Mouse (Mus musculus): ENCODE measurements around the gene Wfdc18. TPM values are rescaled to one million over a fixed set of nuclear protein-coding genes. Genes with fewer than 3 reads are reported as not detected.

Wfdc18 gene
- polyA plus RNA-seq (2012): not detected in 2 replicates

- no peak for TF ChIP-seq GATA1 (IDR thresholded peaks at IDR 0.05; ENCODE audit: low read length)
These were observed at the start of gene Wfdc18 for GRCm38 (mm10) chr11:83708715-83709114. Gene Wfdc18, plus strand, starts transcription at chr11:83709015.

- TF ChIP-seq GATA1 (IDR thresholded peaks at IDR 0.05; ENCODE audit: low read length): no peak
These were observed 46.6 kb upstream of the Wfdc18 start, which contains the start of gene Ccl4 for GRCm38 (mm10) chr11:83662204-83662603. Gene Ccl4, plus strand, starts transcription at chr11:83662584.

- no peak for TF ChIP-seq GATA1 (IDR thresholded peaks at IDR 0.05; ENCODE audit: low read length)
These were observed 45.3 kb upstream of the Wfdc18 start for GRCm38 (mm10) chr11:83663532-83663931.

- TF ChIP-seq GATA1 (IDR thresholded peaks at IDR 0.05; ENCODE audit: low read length): no peak
These were observed 37.1 kb upstream of the Wfdc18 start for GRCm38 (mm10) chr11:83671743-83672142.

GRCm38 (mm10) chr11:83675665-83676064 is 33.1 kb upstream of the Wfdc18 start:
- TF ChIP-seq GATA1 (IDR thresholded peaks at IDR 0.05; ENCODE audit: low read length): no peak

- no peak for TF ChIP-seq GATA1 (IDR thresholded peaks at IDR 0.05; ENCODE audit: low read length)
These were observed 18.9 kb upstream of the Wfdc18 start for GRCm38 (mm10) chr11:83689918-83690317.

- no peak for TF ChIP-seq GATA1 (IDR thresholded peaks at IDR 0.05; ENCODE audit: low read length)
These were observed 16.8 kb upstream of the Wfdc18 start for GRCm38 (mm10) chr11:83692008-83692407.

GRCm38 (mm10) chr11:83703705-83704104 is 5.1 kb upstream of the Wfdc18 start, which contains the start of gene Wfdc17:
Gene Wfdc17, plus strand, starts transcription at chr11:83703991.
- TF ChIP-seq GATA1 (IDR thresholded peaks at IDR 0.05; ENCODE audit: low read length): no peak

- no peak for TF ChIP-seq GATA1 (IDR thresholded peaks at IDR 0.05; ENCODE audit: low read length)
These were observed 868 bp downstream of the Wfdc18 start for GRCm38 (mm10) chr11:83709683-83710082.

GRCm38 (mm10) chr11:83712671-83713070 is 3.9 kb downstream of the Wfdc18 start:
- TF ChIP-seq GATA1 (IDR thresholded peaks at IDR 0.05; ENCODE audit: low read length): no peak

- no peak for TF ChIP-seq GATA1 (IDR thresholded peaks at IDR 0.05; ENCODE audit: low read length)
These were observed 5.1 kb downstream of the Wfdc18 start for GRCm38 (mm10) chr11:83713925-83714324.

GRCm38 (mm10) chr11:83717042-83717665 is 8.3 kb downstream of the Wfdc18 start:
- TF ChIP-seq GATA1 (IDR thresholded peaks at IDR 0.05; ENCODE audit: low read length): no peak

- TF ChIP-seq GATA1 (IDR thresholded peaks at IDR 0.05; ENCODE audit: low read length): no peak
These were observed 12.0 kb downstream of the Wfdc18 start for GRCm38 (mm10) chr11:83720766-83721165.

- no peak for TF ChIP-seq GATA1 (IDR thresholded peaks at IDR 0.05; ENCODE audit: low read length)
These were observed 20.1 kb downstream of the Wfdc18 start for GRCm38 (mm10) chr11:83728757-83729432.

- TF ChIP-seq GATA1 (IDR thresholded peaks at IDR 0.05; ENCODE audit: low read length): no peak
These were observed 22.3 kb downstream of the Wfdc18 start for GRCm38 (mm10) chr11:83731116-83731515.

GRCm38 (mm10) chr11:83733071-83733640 is 24.3 kb downstream of the Wfdc18 start:
- no peak for TF ChIP-seq GATA1 (IDR thresholded peaks at IDR 0.05; ENCODE audit: low read length)

GRCm38 (mm10) chr11:83734215-83734614 is 25.4 kb downstream of the Wfdc18 start:
- no peak for TF ChIP-seq GATA1 (IDR thresholded peaks at IDR 0.05; ENCODE audit: low read length)
